Mouse (Mus musculus) retina, postnatal 1 day (tissue): ENCODE data around the gene Fa2h.

Experiments used
- DNase-seq: peaks from one replicate; pipeline ENCODE4 v3.0.0-alpha.2; 2012

Fa2h gene

DNA sequence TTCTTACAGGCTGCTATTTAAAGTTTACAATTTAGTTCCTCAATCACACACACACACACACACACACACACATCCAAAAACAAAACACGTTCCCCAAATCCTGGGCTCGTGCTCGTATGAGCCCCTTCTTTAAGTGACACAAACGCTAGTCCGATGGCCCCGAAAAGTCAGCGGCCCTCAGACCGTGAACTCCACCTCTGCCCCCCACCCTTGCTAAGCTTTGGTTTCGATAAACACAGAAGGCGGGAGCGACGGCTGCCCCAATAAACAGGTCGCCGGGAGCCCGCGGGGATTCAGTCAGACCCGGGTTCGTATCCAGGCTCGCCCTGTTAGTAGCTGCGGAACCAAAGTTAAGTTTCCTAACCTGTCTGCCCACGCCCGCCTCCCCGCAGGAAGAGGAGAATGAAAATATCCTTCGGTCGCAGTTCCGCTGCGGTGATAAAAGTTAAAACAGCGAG lies 94.2 kb downstream of the Fa2h start:
- DNase-seq, result peak; percentile 56

GRCm38 (mm10) chr8:111298011-111298410 lies 95.6 kb downstream of the Fa2h start:
- peak; percentile 2 for DNase-seq
